8 mouse cellular contexts compared by ENCODE assay signal in the genomic region with DNA sequence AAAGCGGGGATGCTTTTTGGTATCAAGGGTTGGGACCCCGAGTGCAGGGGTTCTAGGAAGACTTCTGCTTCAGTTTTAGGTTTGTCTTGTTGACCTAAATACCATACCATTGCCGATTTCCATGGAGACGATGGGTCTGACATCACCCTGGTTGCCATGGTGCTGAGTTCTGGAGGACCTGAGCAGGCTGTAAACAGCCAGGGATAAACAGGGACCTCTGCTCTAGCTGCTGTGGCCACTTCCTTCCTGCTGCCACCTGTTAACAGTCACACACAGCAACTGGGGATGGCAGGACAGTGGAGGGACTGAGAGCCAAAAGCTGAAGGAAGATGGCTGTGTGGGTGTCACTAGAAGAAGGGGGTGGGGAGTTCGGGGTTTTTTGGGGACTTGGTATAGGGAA. TPM values are rescaled to one million over a fixed set of nuclear protein-coding genes. Genes with fewer than 3 reads are reported as not detected.
DNase-seq lines count a peak whose midpoint lies in the region; ATAC-seq lines count a peak whose summit lies in the region.

No protein-coding gene starts in this region.

- peak overlapping the region; percentile 65 for H3K4me3 ChIP-seq in limb, embryonic 10.5 days
- H3K4me3 ChIP-seq in midbrain, embryonic 12.5 days: peak overlapping the region; percentile 45

- peak; percentile 70 for ATAC-seq in granulocyte monocyte progenitor cell, adult 5-6 weeks (replicated peaks; ENCODE audit: poor library complexity, severe bottlenecking)
- ATAC-seq in midbrain, embryonic 12.5 days (ENCODE audit: low FRiP score, low read depth): no peak

- H3K4me2 ChIP-seq in midbrain, embryonic 12.5 days (replicated peaks): peak overlapping the region; percentile 61

- H3K36me3 ChIP-seq in limb, embryonic 10.5 days: peaks cover 37% of the 10 kb centered on the region
- H3K36me3 ChIP-seq in midbrain, embryonic 12.5 days: peaks cover 24% of the 10 kb centered on the region

- H3K27ac ChIP-seq in limb, embryonic 10.5 days: peak overlapping the region; percentile 83
- H3K27ac ChIP-seq in midbrain, embryonic 12.5 days (replicated peaks): 0 out of 2 replicates have a peak overlapping the region, but pooled peaks have one; percentile 15

- peak overlapping the region; percentile 50 for H3K9ac ChIP-seq in midbrain, embryonic 12.5 days (replicated peaks)

- no peaks in the 10 kb centered on the region for H3K27me3 ChIP-seq in limb, embryonic 10.5 days (ENCODE audit: low read depth, poor library complexity, severe bottlenecking)
- H3K27me3 ChIP-seq in midbrain, embryonic 12.5 days: no peaks in the 10 kb centered on the region

- H3K4me1 ChIP-seq in limb, embryonic 10.5 days: peaks cover 34% of the 10 kb centered on the region
- peaks cover 21% of the 10 kb centered on the region for H3K4me1 ChIP-seq in midbrain, embryonic 12.5 days

- 41% methylated on average over 5 of the region's 5 CpGs for WGBS in limb, embryonic 10.5 days
- 26% methylated on average over 5 of the region's 5 CpGs for WGBS in midbrain, embryonic 12.5 days

- no peaks in the 10 kb centered on the region for H3K9me3 ChIP-seq in limb, embryonic 10.5 days (replicated peaks)
- no peaks in the 10 kb centered on the region for H3K9me3 ChIP-seq in midbrain, embryonic 12.5 days

- DNase-seq in kidney, adult 18-20 months: peak; percentile 23
- DNase-seq in kidney, adult 8-10 months: no peak
- peak; percentile 27 for DNase-seq in NIH3T3 (ENCODE audit: low read depth)
- DNase-seq in limb, embryonic 10.5 days (ENCODE audit: low spot score): no peak
- no peak for DNase-seq in cerebellum, adult 11 months
- DNase-seq in cerebellum, postnatal 10 days: no peak

RNA-seq across cellular contexts. Expression of a gene that starts 0.8 kb away (rescaled TPM):
- total RNA-seq in granulocyte monocyte progenitor cell, adult 5-6 weeks (2014; fragmentation: Nextera tagmentation): 9.7 TPM in 2 replicates
- 7.8 and 12.2 TPM in 2 replicates for total RNA-seq in granulocyte monocyte progenitor cell, adult 5-6 weeks (2017)
- 13.0 and 19.2 TPM in 2 replicates for polyA plus RNA-seq in limb, embryonic 10.5 days (2016; fragmentation: Nextera tagmentation; extraction: Ambion mirVana)
- polyA plus RNA-seq in midbrain, embryonic 12.5 days (2016; fragmentation: Nextera tagmentation; extraction: Ambion mirVana): 16.1 and 17.9 TPM in 2 replicates

RNA-seq across cellular contexts. Expression of a gene that starts 7.3 kb away (rescaled TPM):
- total RNA-seq in granulocyte monocyte progenitor cell, adult 5-6 weeks (2014; fragmentation: Nextera tagmentation): 18.9 and 35.2 TPM in 2 replicates
- total RNA-seq in granulocyte monocyte progenitor cell, adult 5-6 weeks (2017): 8.8 and 8.9 TPM in 2 replicates
- 50.7 and 53.5 TPM in 2 replicates for polyA plus RNA-seq in limb, embryonic 10.5 days (2016; fragmentation: Nextera tagmentation; extraction: Ambion mirVana)
- polyA plus RNA-seq in midbrain, embryonic 12.5 days (2016; fragmentation: Nextera tagmentation; extraction: Ambion mirVana): 52.5 and 58.3 TPM in 2 replicates

RNA-seq across cellular contexts. Expression of a gene that starts 17.1 kb away (rescaled TPM):
- total RNA-seq in granulocyte monocyte progenitor cell, adult 5-6 weeks (2014; fragmentation: Nextera tagmentation): 13.3 and 20.7 TPM in 2 replicates
- total RNA-seq in granulocyte monocyte progenitor cell, adult 5-6 weeks (2017): 9.5 and 22.8 TPM in 2 replicates
- 63.6 and 65.9 TPM in 2 replicates for polyA plus RNA-seq in limb, embryonic 10.5 days (2016; fragmentation: Nextera tagmentation; extraction: Ambion mirVana)
- polyA plus RNA-seq in midbrain, embryonic 12.5 days (2016; fragmentation: Nextera tagmentation; extraction: Ambion mirVana): 73.7 and 77.9 TPM in 2 replicates

RNA-seq across cellular contexts. Expression of a gene that starts 19.0 kb away (rescaled TPM):
- 51.2 and 75.8 TPM in 2 replicates for total RNA-seq in granulocyte monocyte progenitor cell, adult 5-6 weeks (2014; fragmentation: Nextera tagmentation)
- total RNA-seq in granulocyte monocyte progenitor cell, adult 5-6 weeks (2017): 37.7 and 49.1 TPM in 2 replicates
- polyA plus RNA-seq in limb, embryonic 10.5 days (2016; fragmentation: Nextera tagmentation; extraction: Ambion mirVana): 82.6 and 96.2 TPM in 2 replicates
- 33.0 and 43.5 TPM in 2 replicates for polyA plus RNA-seq in midbrain, embryonic 12.5 days (2016; fragmentation: Nextera tagmentation; extraction: Ambion mirVana)

RNA-seq across cellular contexts. Expression of a gene that starts 19.1 kb away (rescaled TPM):
- 178 and 260 TPM in 2 replicates for total RNA-seq in granulocyte monocyte progenitor cell, adult 5-6 weeks (2014; fragmentation: Nextera tagmentation)
- total RNA-seq in granulocyte monocyte progenitor cell, adult 5-6 weeks (2017): 194 and 212 TPM in 2 replicates
- polyA plus RNA-seq in limb, embryonic 10.5 days (2016; fragmentation: Nextera tagmentation; extraction: Ambion mirVana): 898 and 922 TPM in 2 replicates
- polyA plus RNA-seq in midbrain, embryonic 12.5 days (2016; fragmentation: Nextera tagmentation; extraction: Ambion mirVana): 291 and 306 TPM in 2 replicates

Comparison
In these comparisons a context has a peak if more than half of its experiments do, and no peak if none do; other contexts are left out.
1. DNase-seq: peak in kidney, adult 18-20 months (single experiment) and NIH3T3 (single experiment); none in kidney, adult 8-10 months (0 of 2), limb, embryonic 10.5 days (single experiment), cerebellum, adult 11 months (single experiment) and cerebellum, postnatal 10 days (0 of 2).